Mouse (Mus musculus) kidney, postnatal 36 days (tissue): Measurements from ENCODE around the gene Steap4.
"Not testable (repeated sequence)": the region's sequence is repeated elsewhere in the genome, so short reads cannot be mapped to it uniquely, and the experiment has no call there.

ENCODE experiments used
- DNase-seq, 2 experiments: peaks; one replicate each; pipeline ENCODE4 v3.0.0; 2021 to 2022; ENCODE audit warnings: mixed read lengths in 2 of 2

Steap4 gene

GRCm38 (mm10) chr5:7991631-7992030 is 31.4 kb downstream of the Steap4 start:
- DNase-seq = not testable (repeated sequence)

GRCm38 (mm10) chr5:7993766-7994165 is 33.5 kb downstream of the Steap4 start:
- no peak for DNase-seq

GRCm38 (mm10) chr5:7995288-7995897 is 35.1 kb downstream of the Steap4 start:
- no peak for DNase-seq

GRCm38 (mm10) chr5:7996401-7997044 is 36.3 kb downstream of the Steap4 start:
- peak in 1 of 2 experiments; percentile 2 for DNase-seq

GRCm38 (mm10) chr5:7997086-7997485 is 36.8 kb downstream of the Steap4 start:
- no peak for DNase-seq

- no peak for DNase-seq
Measured at GRCm38 (mm10) chr5:8000466-8000865, 40.2 kb downstream of the Steap4 start.

GRCm38 (mm10) chr5:8002827-8003226 is 42.6 kb downstream of the Steap4 start:
- no peak for DNase-seq

GRCm38 (mm10) chr5:8013276-8013675 is 53.0 kb downstream of the Steap4 start:
- DNase-seq = no peak
